32 mouse cellular contexts compared by ENCODE assay signal in genomic region chr2:14216653-14217052, GRCm38 (mm10). TPM values are rescaled to one million over a fixed set of nuclear protein-coding genes. Genes with fewer than 3 reads are reported as not detected.
"Had no signal": no experiment of that assay in that cellular context is flagged by ENCODE, and none has a peak within 500 bp of the region (broad histone marks: within the 10 kb centered on the region; RNA-seq: fewer than 3 reads in every experiment).

No protein-coding gene starts in this region.

- H3K4me1 ChIP-seq: heart, embryonic 10.5 days; heart, embryonic 12.5 days; hindbrain, embryonic 12.5 days; kidney, embryonic 15.5 days; limb, embryonic 13.5 days; limb, embryonic 15.5 days; liver, embryonic 12.5 days had no signal

- H3K9ac ChIP-seq: heart, embryonic 12.5 days; hindbrain, embryonic 12.5 days; hindbrain, embryonic 14.5 days; kidney, embryonic 15.5 days; limb, embryonic 13.5 days; limb, embryonic 15.5 days; liver, embryonic 12.5 days had no signal

- H3K4me3 ChIP-seq: gastrocnemius, adult 2 months; heart, embryonic 10.5 days; heart, embryonic 12.5 days; hindbrain, embryonic 10.5 days; hindbrain, embryonic 12.5 days; kidney, embryonic 15.5 days; limb, embryonic 13.5 days; limb, embryonic 15.5 days; liver, embryonic 12.5 days had no signal

- ATAC-seq: hindbrain, embryonic 16.5 days; inflammation-experienced regulatory T-cells, adult 6 months; liver, embryonic 12.5 days had no signal

- H3K4me2 ChIP-seq: heart, embryonic 12.5 days; hindbrain, embryonic 12.5 days; hindbrain, embryonic 14.5 days; kidney, embryonic 15.5 days; limb, embryonic 13.5 days; limb, embryonic 15.5 days; liver, embryonic 12.5 days had no signal

- H3K27me3 ChIP-seq: heart, embryonic 12.5 days; hindbrain, embryonic 12.5 days; kidney, embryonic 15.5 days; limb, embryonic 13.5 days; limb, embryonic 15.5 days; liver, embryonic 12.5 days had no signal

- H3K9me3 ChIP-seq: heart, embryonic 10.5 days; heart, embryonic 12.5 days; hindbrain, embryonic 10.5 days; hindbrain, embryonic 12.5 days; kidney, embryonic 15.5 days; limb, embryonic 13.5 days; limb, embryonic 15.5 days; liver, embryonic 12.5 days had no signal

- DNase-seq: gastrocnemius, adult 2 months; gastrocnemius, postnatal 10 days; gastrocnemius, postnatal 25 days; heart, adult 18-20 months; heart, postnatal 10 days; heart, postnatal 4 days; kidney, adult 11 months; kidney, adult 2 months; kidney, adult 9 months; kidney, postnatal 14 days; kidney, postnatal 36 days; layer of hippocampus, adult 9-11 months; layer of hippocampus, postnatal 36 days; left cerebral cortex, postnatal 4 days had no signal

- H3K36me3 ChIP-seq: heart, embryonic 10.5 days; heart, embryonic 12.5 days; hindbrain, embryonic 10.5 days; hindbrain, embryonic 12.5 days; kidney, embryonic 15.5 days; limb, embryonic 13.5 days; limb, embryonic 15.5 days; liver, embryonic 12.5 days had no signal

- H3K27ac ChIP-seq: gastrocnemius, adult 2 months; heart, embryonic 10.5 days; hindbrain, embryonic 10.5 days; hindbrain, embryonic 12.5 days; hindbrain, embryonic 14.5 days; kidney, embryonic 15.5 days; kidney, postnatal 0 days; limb, embryonic 13.5 days; limb, embryonic 15.5 days; liver, embryonic 12.5 days had no signal

RNA-seq across cellular contexts. Expression of gene Tmem236, which starts 42.3 kb away (rescaled TPM):
- total RNA-seq: granulocyte monocyte progenitor cell, adult 5-6 weeks; heart, adult 18-20 months; heart, postnatal 10 days; heart, postnatal 25 days; layer of hippocampus, adult 18-20 months; liver, adult 2 months had no signal
- polyA plus RNA-seq: heart, embryonic 10.5 days; heart, embryonic 14.5 days; hindbrain, embryonic 10.5 days; hindbrain, embryonic 12.5 days; inflammation-experienced regulatory T-cells, adult 6 months; limb, embryonic 11.5 days; liver, adult 2 months; liver, embryonic 12.5 days had no signal
